Mouse (Mus musculus): ENCODE results near the gene Rsph3b. TPM values are rescaled to one million over a fixed set of nuclear protein-coding genes. Genes with fewer than 3 reads are reported as not detected.
A peak's percentile ranks its signal among the peaks of the same experiment; 100 is the strongest.
"Not testable (repeated sequence)": the region's sequence is repeated elsewhere in the genome, so short reads cannot be mapped to it uniquely, and the experiment has no call there.

Rsph3b gene
- total and polyA plus RNA-seq, 2 experiments, result 17.0 to 19.1 TPM

DNA sequence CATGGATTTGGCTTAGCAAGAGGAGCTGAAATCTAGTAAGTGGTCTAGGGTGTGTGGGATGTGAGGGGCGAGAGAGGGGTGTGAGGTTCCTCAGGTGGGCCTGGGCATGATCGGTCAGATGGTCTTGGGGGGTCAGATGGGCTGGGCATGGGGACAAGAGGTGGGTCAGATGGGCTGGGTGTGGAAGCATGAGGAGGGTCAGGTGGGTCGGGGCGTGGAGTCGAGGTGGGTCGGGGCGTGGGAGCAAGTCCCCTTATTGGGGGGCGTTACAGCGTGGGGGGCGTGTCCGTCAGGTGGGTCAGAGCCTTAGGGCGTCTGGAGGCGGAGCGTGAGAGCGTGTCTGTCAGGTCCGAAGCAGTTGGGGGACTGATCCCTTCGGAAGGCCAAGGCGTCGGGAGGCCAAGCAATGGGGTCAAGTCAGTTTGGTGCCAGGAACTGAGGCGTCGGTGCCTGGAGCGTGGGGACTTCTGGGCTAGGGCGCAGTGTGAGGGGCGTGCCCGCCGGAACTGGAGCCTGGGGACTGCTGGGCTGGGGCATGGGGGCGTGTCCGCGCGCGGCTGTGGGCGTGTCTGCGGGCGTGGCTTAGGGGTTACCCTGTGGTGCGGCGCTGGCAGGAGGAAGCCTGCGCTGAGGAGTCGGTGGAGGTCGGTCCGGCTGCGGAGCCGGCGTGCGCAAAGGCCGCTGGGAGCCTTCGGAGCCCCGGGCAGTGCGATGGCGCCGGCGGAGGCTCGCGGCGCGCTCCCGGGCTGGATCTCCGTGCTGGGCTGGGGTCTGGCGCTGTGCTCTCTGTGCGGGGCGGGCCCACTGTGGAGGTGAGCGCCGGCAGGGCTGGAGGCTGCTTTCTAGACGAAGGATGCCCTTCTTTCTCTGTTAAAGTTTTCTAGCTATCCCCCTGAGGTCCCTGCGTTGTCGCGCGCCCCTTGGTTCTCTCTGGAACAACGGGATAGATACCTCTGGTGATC is 30.1 kb upstream of the Rsph3b start, which contains the start of gene Gm49721:
TSS of gene Gm49721 (plus strand) at position 618 of the 962 bp plus-strand sequence.
- H3K4me1 ChIP-seq (ENCODE audit: control insufficient read depth, insufficient read depth, low read length); H3K79me2 ChIP-seq (ENCODE audit: control insufficient read depth, insufficient read depth, low read length); H3K27me3 ChIP-seq (ENCODE audit: control insufficient read depth, insufficient read depth, low read length); H3K36me3 ChIP-seq (ENCODE audit: control insufficient read depth, insufficient read depth, low read length); DNase-seq (ENCODE audit: extremely low read depth, low read depth, low spot score): not testable (repeated sequence)
- TF ChIP-seq POLR2A (IDR thresholded peaks at IDR 0.05; ENCODE audit: extremely low read depth, insufficient read depth, low read length), result 0 out of 2 replicates have a peak, but pooled peaks have one; percentile 41
- WGBS, result 2% methylated on average over 54 of the region's 68 CpGs
- H3K9ac ChIP-seq (ENCODE audit: low read depth, low read length), result peak within 1 kb of the TSS; percentile 92
- H3K27ac ChIP-seq (replicated peaks; ENCODE audit: insufficient read depth, low read depth, low read length), result peak within 1 kb of the TSS; percentile 80
- peak within 1 kb of the TSS; percentile 82 for H3K4me3 ChIP-seq (ENCODE audit: insufficient read depth, low read depth, low read length)

DNA sequence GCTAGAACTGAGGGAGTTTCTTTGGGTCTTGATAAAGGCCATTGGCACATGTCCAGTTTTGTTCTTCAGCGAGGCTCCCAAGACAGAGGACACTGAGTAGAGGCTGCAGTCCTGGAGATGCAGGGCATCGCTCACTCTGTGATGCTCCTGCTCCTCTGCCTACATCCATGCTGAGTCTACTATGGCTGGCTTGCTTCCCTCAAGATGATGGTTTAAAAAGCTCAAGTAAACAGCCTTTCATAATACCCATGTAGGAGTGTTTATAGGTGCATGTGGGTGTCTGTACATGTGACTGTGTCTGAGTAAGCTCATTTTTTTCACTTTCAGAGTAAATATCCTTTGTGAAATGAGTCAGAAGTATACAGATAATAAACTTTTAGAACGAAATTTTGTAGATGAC is 26.5 kb upstream of the Rsph3b start:
- 54% methylated on average over 3 of the region's 3 CpGs for WGBS
- not testable (repeated sequence) for H3K4me3 ChIP-seq (ENCODE audit: insufficient read depth, low read depth, low read length); H3K36me3 ChIP-seq (ENCODE audit: control insufficient read depth, insufficient read depth, low read length); H3K79me2 ChIP-seq (ENCODE audit: control insufficient read depth, insufficient read depth, low read length); H3K27me3 ChIP-seq (ENCODE audit: control insufficient read depth, insufficient read depth, low read length); H3K9ac ChIP-seq (ENCODE audit: low read depth, low read length); DNase-seq (ENCODE audit: extremely low read depth, low read depth, low spot score); H3K27ac ChIP-seq (replicated peaks; ENCODE audit: insufficient read depth, low read depth, low read length); H3K4me1 ChIP-seq (ENCODE audit: control insufficient read depth, insufficient read depth, low read length)

DNA sequence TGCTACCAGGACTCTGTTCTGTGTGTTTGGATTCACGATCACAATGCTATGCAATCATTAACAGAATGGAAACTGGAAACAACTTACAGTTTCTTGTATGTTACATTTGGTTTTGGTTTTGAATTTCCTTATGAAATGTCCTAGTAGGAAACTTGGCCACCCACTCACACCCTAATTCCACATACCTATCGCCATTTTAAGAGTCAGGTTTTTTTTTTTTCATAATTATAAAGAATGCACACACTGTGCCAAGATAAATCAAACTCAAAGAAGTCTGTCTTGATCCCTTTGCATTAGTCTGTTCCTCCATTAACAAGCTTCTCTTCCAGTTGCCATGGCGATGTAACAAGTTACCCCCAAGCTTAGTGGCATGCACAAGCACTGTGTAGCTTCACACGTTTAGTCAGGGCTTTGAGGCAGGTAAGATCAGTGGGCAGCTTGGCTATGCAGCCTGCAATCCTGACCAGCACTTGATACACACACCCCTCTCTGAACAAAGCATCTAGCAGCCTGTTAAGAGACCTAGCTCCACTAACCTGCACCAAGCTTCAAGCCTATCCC is 24.4 kb upstream of the Rsph3b start:
- not testable (repeated sequence) for H3K27me3 ChIP-seq (ENCODE audit: control insufficient read depth, insufficient read depth, low read length); H3K4me1 ChIP-seq (ENCODE audit: control insufficient read depth, insufficient read depth, low read length); H3K4me3 ChIP-seq (ENCODE audit: insufficient read depth, low read depth, low read length); H3K79me2 ChIP-seq (ENCODE audit: control insufficient read depth, insufficient read depth, low read length); DNase-seq (ENCODE audit: extremely low read depth, low read depth, low spot score); H3K36me3 ChIP-seq (ENCODE audit: control insufficient read depth, insufficient read depth, low read length); H3K9ac ChIP-seq (ENCODE audit: low read depth, low read length); H3K27ac ChIP-seq (replicated peaks; ENCODE audit: insufficient read depth, low read depth, low read length)
- WGBS, result 68% methylated on average over 4 of the region's 4 CpGs

DNA sequence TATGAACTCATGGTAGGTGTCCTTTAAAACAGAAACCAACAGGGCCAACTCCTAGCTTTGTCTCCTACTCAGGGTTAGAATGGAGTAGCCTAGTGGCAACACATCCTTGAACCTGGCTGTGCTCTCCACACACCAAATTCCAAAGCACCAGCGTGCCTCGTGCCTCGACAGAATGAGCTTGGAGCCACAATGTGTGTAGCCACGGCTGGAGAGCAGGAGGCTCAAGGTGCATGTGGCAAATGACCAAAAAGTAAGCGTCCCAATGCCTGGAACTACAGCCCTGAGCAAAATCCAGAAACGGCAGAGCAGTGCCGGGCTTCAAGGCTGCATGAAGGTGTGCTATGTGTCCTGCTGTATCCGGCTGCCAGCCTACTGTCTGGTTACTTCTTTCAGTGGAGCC is 22.8 kb upstream of the Rsph3b start:
- not testable (repeated sequence) for H3K27me3 ChIP-seq (ENCODE audit: control insufficient read depth, insufficient read depth, low read length); H3K4me1 ChIP-seq (ENCODE audit: control insufficient read depth, insufficient read depth, low read length); H3K9ac ChIP-seq (ENCODE audit: low read depth, low read length); H3K27ac ChIP-seq (replicated peaks; ENCODE audit: insufficient read depth, low read depth, low read length); H3K36me3 ChIP-seq (ENCODE audit: control insufficient read depth, insufficient read depth, low read length); H3K4me3 ChIP-seq (ENCODE audit: insufficient read depth, low read depth, low read length); DNase-seq (ENCODE audit: extremely low read depth, low read depth, low spot score); H3K79me2 ChIP-seq (ENCODE audit: control insufficient read depth, insufficient read depth, low read length)
- WGBS, result 81% methylated on average over 8 of the region's 8 CpGs

DNA sequence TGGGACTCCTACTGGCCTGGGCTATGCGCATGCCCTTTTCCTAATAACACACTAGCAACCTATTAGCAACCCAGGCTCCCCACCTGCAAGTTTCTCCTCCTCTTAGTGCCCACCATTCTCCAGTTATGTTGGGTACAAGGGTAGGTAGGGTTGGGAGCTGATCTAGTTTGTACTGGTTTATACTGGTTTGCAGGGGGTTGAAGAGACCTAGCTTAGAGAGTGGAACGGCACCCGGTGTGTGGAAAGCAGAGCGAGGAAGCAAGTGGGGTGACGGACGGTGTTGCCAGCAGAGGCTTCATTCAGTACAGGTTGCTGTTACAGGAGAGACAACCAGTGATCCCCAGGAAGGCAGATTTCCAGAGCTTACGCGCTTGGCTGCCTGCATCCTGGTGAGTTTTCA is 21.9 kb upstream of the Rsph3b start, which contains the start of gene Rnaset2b:
TSS of gene Rnaset2b (plus strand) at position 301 of the 400 bp plus-strand sequence.
- H3K9ac ChIP-seq (ENCODE audit: low read depth, low read length); DNase-seq (ENCODE audit: extremely low read depth, low read depth, low spot score); H3K27ac ChIP-seq (replicated peaks; ENCODE audit: insufficient read depth, low read depth, low read length); H3K27me3 ChIP-seq (ENCODE audit: control insufficient read depth, insufficient read depth, low read length); H3K4me1 ChIP-seq (ENCODE audit: control insufficient read depth, insufficient read depth, low read length); H3K4me3 ChIP-seq (ENCODE audit: insufficient read depth, low read depth, low read length); H3K79me2 ChIP-seq (ENCODE audit: control insufficient read depth, insufficient read depth, low read length); H3K36me3 ChIP-seq (ENCODE audit: control insufficient read depth, insufficient read depth, low read length): not testable (repeated sequence)
- WGBS, result 89% methylated on average over 1 of the region's 8 CpGs

DNA sequence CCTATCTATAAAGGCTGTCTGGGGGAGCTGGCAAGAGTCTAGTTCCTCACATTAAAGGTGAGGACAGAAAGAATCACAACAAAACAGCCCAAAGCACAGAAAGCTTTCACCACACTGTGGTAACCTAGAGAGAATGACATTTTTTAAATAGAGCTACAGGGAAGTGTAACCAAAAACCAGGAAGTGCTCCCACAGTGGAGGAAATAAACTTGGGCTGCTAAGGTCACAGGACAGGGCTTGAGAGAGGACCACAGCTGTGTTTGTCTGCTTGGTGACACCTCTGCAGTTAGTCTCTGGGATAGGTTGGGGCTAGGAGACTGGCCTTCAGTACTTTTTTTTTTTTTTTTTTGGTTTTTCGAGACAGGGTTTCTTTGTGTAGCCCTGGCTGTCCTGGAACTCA is 19.2 kb upstream of the Rsph3b start:
- not testable (repeated sequence) for DNase-seq (ENCODE audit: extremely low read depth, low read depth, low spot score); H3K79me2 ChIP-seq (ENCODE audit: control insufficient read depth, insufficient read depth, low read length); H3K27me3 ChIP-seq (ENCODE audit: control insufficient read depth, insufficient read depth, low read length); H3K36me3 ChIP-seq (ENCODE audit: control insufficient read depth, insufficient read depth, low read length); H3K9ac ChIP-seq (ENCODE audit: low read depth, low read length); H3K4me3 ChIP-seq (ENCODE audit: insufficient read depth, low read depth, low read length); H3K27ac ChIP-seq (replicated peaks; ENCODE audit: insufficient read depth, low read depth, low read length); H3K4me1 ChIP-seq (ENCODE audit: control insufficient read depth, insufficient read depth, low read length)
- 56% methylated on average over 1 of the region's 1 CpGs for WGBS
